Mouse (Mus musculus): ENCODE data around the gene Kcnk10.

DNA sequence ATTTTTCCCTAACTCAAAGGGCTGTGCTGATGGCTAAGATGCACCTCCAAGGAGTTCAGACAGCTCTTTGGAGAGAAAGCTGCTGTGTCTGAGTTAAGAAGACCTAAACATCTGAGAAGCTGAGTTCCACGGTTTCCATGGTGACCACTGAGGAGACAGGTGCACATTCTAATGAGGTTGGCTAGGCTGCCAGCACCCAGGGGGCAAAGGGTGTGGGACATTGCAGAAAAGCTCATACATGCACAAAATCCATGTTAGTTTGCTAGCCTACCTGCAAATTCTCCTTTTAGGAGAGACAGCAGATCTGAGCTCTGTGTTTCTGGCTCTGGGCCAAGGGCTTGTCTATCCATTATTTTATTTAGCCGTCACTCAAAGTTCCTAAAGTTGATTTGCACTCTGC is 96.7 kb downstream of the Kcnk10 start:
- TF ChIP-seq CTCF (IDR thresholded peaks at IDR 0.05; ENCODE audit: extremely low read depth, insufficient read length, insufficient replicate concordance, low read depth, low read length), result no peak
- no peak for TF ChIP-seq POLR2A (IDR thresholded peaks at IDR 0.05; ENCODE audit: low read depth, low read length)

Data from small intestine, adult 2 months (tissue).